ENCODE assay signal across 8 mouse cellular contexts in the genomic region with DNA sequence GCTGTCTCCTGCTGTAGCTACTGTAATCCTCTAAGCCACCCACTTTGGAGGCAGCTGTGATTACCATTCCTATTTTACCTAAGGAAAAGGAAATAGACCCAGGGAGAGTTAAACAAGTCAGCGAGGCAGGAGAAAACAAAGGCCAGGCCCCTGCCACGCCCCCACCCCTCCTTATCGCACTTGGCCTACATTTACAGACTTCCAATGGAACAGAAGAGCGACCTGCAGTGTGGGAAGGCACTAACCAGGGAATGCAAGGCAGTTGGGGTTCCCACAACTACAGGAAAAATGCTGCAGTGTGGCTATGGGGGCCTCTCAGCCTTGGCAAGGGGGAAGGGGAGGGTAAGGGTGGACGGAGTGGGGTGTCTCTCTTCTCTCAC. TPM values are rescaled to one million over a fixed set of nuclear protein-coding genes. Genes with fewer than 3 reads are reported as not detected.
DNase-seq lines count a peak whose midpoint lies in the region; ATAC-seq lines count a peak whose summit lies in the region.
"Had no signal": no experiment of that assay in that cellular context is flagged by ENCODE, and none has a peak within 500 bp of the region (broad histone marks: within the 10 kb centered on the region; RNA-seq: fewer than 3 reads in every experiment).

No protein-coding gene starts in this region.

- no peaks in the 10 kb centered on the region for H3K9me3 ChIP-seq in lung, embryonic 15.5 days
- H3K9me3 ChIP-seq in heart, embryonic 13.5 days, result no peaks in the 10 kb centered on the region
- no peaks in the 10 kb centered on the region for H3K9me3 ChIP-seq in limb, embryonic 12.5 days
- H3K9me3 ChIP-seq in stomach, embryonic 16.5 days (replicated peaks; ENCODE audit: control insufficient read depth, low read length), result no peaks in the 10 kb centered on the region

- no peak for ATAC-seq in lung, embryonic 15.5 days (ENCODE audit: borderline replicate concordance, extremely low read depth, low FRiP score, low TSS enrichment)
- ATAC-seq in heart, embryonic 13.5 days (ENCODE audit: extremely low read depth, insufficient number of reproducible peaks, low FRiP score, low TSS enrichment), result no peak
- ATAC-seq in limb, embryonic 12.5 days (ENCODE audit: insufficient number of reproducible peaks, insufficient read depth, low FRiP score, low TSS enrichment, low read depth), result no peak
- peak; percentile 43; the same call in 1 of the 2 replicates for ATAC-seq in stomach, embryonic 16.5 days (ENCODE audit: insufficient read depth, low FRiP score)
- ATAC-seq: Patski had no signal

- no peak overlapping the region for H3K9ac ChIP-seq in lung, embryonic 15.5 days
- peak overlapping the region; percentile 62 for H3K9ac ChIP-seq in heart, embryonic 13.5 days
- no peak overlapping the region for H3K9ac ChIP-seq in limb, embryonic 12.5 days (replicated peaks)
- 0 out of 2 replicates have a peak overlapping the region, but pooled peaks have one; percentile 7 for H3K9ac ChIP-seq in stomach, embryonic 16.5 days (ENCODE audit: low read length)

- H3K4me2 ChIP-seq in lung, embryonic 15.5 days, result no peak overlapping the region
- 0 out of 2 replicates have a peak overlapping the region, but pooled peaks have one; percentile 28 for H3K4me2 ChIP-seq in heart, embryonic 13.5 days
- H3K4me2 ChIP-seq in limb, embryonic 12.5 days, result no peak overlapping the region
- peak overlapping the region; percentile 8; the same call in 1 of the 2 replicates for H3K4me2 ChIP-seq in stomach, embryonic 16.5 days (ENCODE audit: low read depth, low read length)

- no peak overlapping the region for H3K4me3 ChIP-seq in lung, embryonic 15.5 days
- H3K4me3 ChIP-seq in heart, embryonic 13.5 days, result no peak overlapping the region
- no peak overlapping the region for H3K4me3 ChIP-seq in limb, embryonic 12.5 days (replicated peaks)
- no peak overlapping the region for H3K4me3 ChIP-seq in stomach, embryonic 16.5 days (replicated peaks; ENCODE audit: low read length)

- H3K27ac ChIP-seq in lung, embryonic 15.5 days, result peak overlapping the region; percentile 54
- peak overlapping the region; percentile 90 for H3K27ac ChIP-seq in heart, embryonic 13.5 days (replicated peaks)
- peak overlapping the region; percentile 41 for H3K27ac ChIP-seq in limb, embryonic 12.5 days
- peak overlapping the region; percentile 94 for H3K27ac ChIP-seq in stomach, embryonic 16.5 days (ENCODE audit: low read length)

- 34% methylated on average over 5 of the region's 5 CpGs for WGBS in lung, embryonic 15.5 days
- 16% methylated on average over 5 of the region's 5 CpGs for WGBS in heart, embryonic 13.5 days
- 26% methylated on average over 5 of the region's 5 CpGs for WGBS in limb, embryonic 12.5 days
- WGBS in stomach, embryonic 16.5 days, result 36% methylated on average over 5 of the region's 5 CpGs

- no peaks in the 10 kb centered on the region for H3K36me3 ChIP-seq in lung, embryonic 15.5 days
- H3K36me3 ChIP-seq in heart, embryonic 13.5 days, result no peaks in the 10 kb centered on the region
- H3K36me3 ChIP-seq in limb, embryonic 12.5 days, result no peaks in the 10 kb centered on the region
- no peaks in the 10 kb centered on the region for H3K36me3 ChIP-seq in stomach, embryonic 16.5 days (ENCODE audit: control insufficient read depth, insufficient read depth, low read length)

- no peak for DNase-seq in lung, postnatal 4 days
- DNase-seq in layer of hippocampus, adult 11-12 months (ENCODE audit: low spot score), result no peak
- DNase-seq in urinary bladder, postnatal 10 days (ENCODE audit: low spot score), result no peak

- H3K4me1 ChIP-seq in lung, embryonic 15.5 days, result peaks cover 66% of the 10 kb centered on the region
- peaks cover 75% of the 10 kb centered on the region for H3K4me1 ChIP-seq in heart, embryonic 13.5 days
- peaks cover 50% of the 10 kb centered on the region for H3K4me1 ChIP-seq in limb, embryonic 12.5 days (replicated peaks)
- H3K4me1 ChIP-seq in stomach, embryonic 16.5 days (ENCODE audit: control insufficient read depth, insufficient read depth, low read length), result peaks cover 63% of the 10 kb centered on the region

- no peaks in the 10 kb centered on the region for H3K27me3 ChIP-seq in lung, embryonic 15.5 days
- H3K27me3 ChIP-seq in heart, embryonic 13.5 days (replicated peaks), result no peaks in the 10 kb centered on the region
- no peaks in the 10 kb centered on the region for H3K27me3 ChIP-seq in limb, embryonic 12.5 days
- no peaks in the 10 kb centered on the region for H3K27me3 ChIP-seq in stomach, embryonic 16.5 days (ENCODE audit: control insufficient read depth, insufficient read depth, low read length)
- H3K27me3 ChIP-seq: Patski had no signal

RNA-seq across cellular contexts. Expression of gene Srp9, which starts 34.2 kb away (rescaled TPM):
- polyA plus RNA-seq in lung, embryonic 15.5 days (2015; fragmentation: Nextera tagmentation; extraction: Ambion mirVana), result 132 and 143 TPM in 2 replicates
- polyA plus RNA-seq in heart, embryonic 13.5 days (2015; fragmentation: Nextera tagmentation; extraction: Ambion mirVana), result 95.5 and 111 TPM in 2 replicates
- polyA plus RNA-seq in limb, embryonic 12.5 days (2016; fragmentation: Nextera tagmentation; extraction: Ambion mirVana), result 176 and 183 TPM in 2 replicates
- polyA plus RNA-seq in stomach, embryonic 16.5 days (2015; fragmentation: Nextera tagmentation; extraction: Ambion mirVana), result 140 and 160 TPM in 2 replicates

Comparison
In these comparisons a context has a peak if more than half of its experiments do, and no peak if none do; other contexts are left out.
1. H3K27ac ChIP-seq: peak in every context shown above with its lines; median percentile 94 in stomach, embryonic 16.5 days; 90 in heart, embryonic 13.5 days; 54 in lung, embryonic 15.5 days; 41 in limb, embryonic 12.5 days.
2. H3K4me2 ChIP-seq: peak in heart, embryonic 13.5 days (single experiment) and stomach, embryonic 16.5 days (single experiment); none in lung, embryonic 15.5 days (single experiment) and limb, embryonic 12.5 days (single experiment).
3. H3K9ac ChIP-seq: peak in heart, embryonic 13.5 days (single experiment) and stomach, embryonic 16.5 days (single experiment); none in lung, embryonic 15.5 days (single experiment) and limb, embryonic 12.5 days (single experiment).